Mouse (Mus musculus) CH12.LX (cell line): ENCODE measurements at regions not wholly inside any gene's neighbourhood (a gene's known extent, or its start where the extent isn't known, plus 50 kb on each side); places are given as distances from the start of the nearest gene placed in this dataset.

Experiments used
- DNase-seq: peaks from one replicate; pipeline ENCODE4 v3.0.0-alpha.2; 2013; ENCODE audit errors: extremely low read depth
- H3K27ac ChIP-seq: 2 replicates; pipeline ENCODE4 v1.5.1; 2012; ENCODE audit warnings: low read depth, mild to moderate bottlenecking, control low read depth, moderate library complexity; ENCODE audit not compliant: insufficient read depth
- H3K27me3 ChIP-seq: replicated peaks from 2 replicates; pipeline ENCODE3; 2012; ENCODE audit warnings: inconsistent platforms
- H3K36me3 ChIP-seq, 2 experiments: replicated peaks in 1 of 2; 2 replicates each; pipeline versions ENCODE3 to v1.6.1; 2012; ENCODE audit warnings: inconsistent platforms in 1 of 2, low read length in 1 of 2, mild to moderate bottlenecking in 1 of 2, mixed read lengths in 1 of 2, moderate library complexity in 1 of 2; ENCODE audit not compliant: control insufficient read depth in 1 of 2, insufficient read depth in 1 of 2
- H3K4me1 ChIP-seq, 2 experiments: 2 replicates each; pipeline ENCODE4 v1.6.1; 2012; ENCODE audit warnings: inconsistent platforms in 1 of 2, moderate library complexity in 1 of 2; ENCODE audit not compliant: insufficient read depth in 2 of 2, control insufficient read depth in 1 of 2
- H3K4me2 ChIP-seq: 2 replicates; pipeline ENCODE4 v1.6.1; 2012; ENCODE audit warnings: low read depth, mild to moderate bottlenecking, control low read depth; ENCODE audit not compliant: poor library complexity, insufficient read depth, severe bottlenecking
- H3K4me3 ChIP-seq, 3 experiments: fragments of 150-350 bp in 1 of 3; sonication (generic) in 1 of 3; replicated peaks in 1 of 3; 2 replicates each; pipeline versions ENCODE3 to v1.5.1; 2011 to 2012; ENCODE audit warnings: low read depth in 2 of 3, low read length in 2 of 3, mild to moderate bottlenecking in 2 of 3, moderate library complexity in 2 of 3, control low read depth in 1 of 3, improper control_type of control experiment in 1 of 3, inconsistent platforms in 1 of 3, mixed read lengths in 1 of 3; ENCODE audit not compliant: poor library complexity in 1 of 3
- H3K79me2 ChIP-seq: replicated peaks from 2 replicates; pipeline ENCODE4 v1.6.1; 2012; ENCODE audit warnings: mild to moderate bottlenecking, moderate library complexity; ENCODE audit not compliant: control insufficient read depth, poor library complexity, insufficient read depth, severe bottlenecking; ENCODE audit errors: extremely low read depth
- H3K9ac ChIP-seq: 2 replicates; pipeline ENCODE4 v1.6.1; 2012; ENCODE audit warnings: low read depth, mild to moderate bottlenecking, control low read depth, moderate library complexity; ENCODE audit not compliant: insufficient read depth
- H3K9me3 ChIP-seq: replicated peaks from 2 replicates; pipeline ENCODE3; 2012; ENCODE audit warnings: low read length, inconsistent platforms, mixed read lengths
- BHLHE40 ChIP-seq: IDR thresholded peaks from 2 replicates; pipeline ENCODE4 v1.6.1; 2011; ENCODE audit warnings: mild to moderate bottlenecking, low read depth, low read length, improper control_type of control experiment
- CHD2 ChIP-seq: IDR thresholded peaks from 2 replicates; pipeline ENCODE4 v1.6.1; 2011; ENCODE audit warnings: low read length, improper control_type of control experiment
- CTCF ChIP-seq, 2 experiments: IDR thresholded peaks in 1 of 2; conservative IDR thresholded peaks in 1 of 2; 2 replicates each; pipeline ENCODE4 v1.5.1; 2011 to 2012; ENCODE audit warnings: low read depth in 2 of 2, low read length in 2 of 2, improper control_type of control experiment in 1 of 2, inconsistent platforms in 1 of 2, mild to moderate bottlenecking in 1 of 2, moderate library complexity in 1 of 2
- EP300 ChIP-seq: IDR thresholded peaks from 2 replicates; pipeline ENCODE4 v1.6.1; 2011; ENCODE audit warnings: low read length, improper control_type of control experiment
- ETS1 ChIP-seq: conservative IDR thresholded peaks from 2 replicates; pipeline ENCODE4 v1.6.1; 2012; ENCODE audit warnings: low read depth, mild to moderate bottlenecking, inconsistent platforms, low read length, improper control_type of control experiment, moderate library complexity
- GABPA ChIP-seq: IDR thresholded peaks from 2 replicates; pipeline ENCODE4 v1.6.1; 2012; ENCODE audit warnings: low read depth, low read length, improper control_type of control experiment, inconsistent platforms; ENCODE audit not compliant: insufficient replicate concordance
- HCFC1 ChIP-seq: IDR thresholded peaks from 2 replicates; pipeline ENCODE4 v1.6.1; 2012; ENCODE audit warnings: low read depth, mild to moderate bottlenecking, inconsistent platforms, low read length, improper control_type of control experiment
- JUN ChIP-seq: IDR thresholded peaks from 2 replicates; pipeline ENCODE4 v1.6.1; 2011; ENCODE audit warnings: low read depth, mild to moderate bottlenecking, low read length, improper control_type of control experiment, moderate library complexity; ENCODE audit not compliant: insufficient read depth
- MAFK ChIP-seq: IDR thresholded peaks from 2 replicates; pipeline ENCODE4 v1.6.1; 2011; ENCODE audit warnings: low read length, improper control_type of control experiment; ENCODE audit not compliant: insufficient replicate concordance
- MAZ ChIP-seq: IDR thresholded peaks from 2 replicates; pipeline ENCODE4 v1.6.1; 2012; ENCODE audit warnings: low read depth, mild to moderate bottlenecking, inconsistent platforms, low read length, improper control_type of control experiment, moderate library complexity
- MXI1 ChIP-seq: IDR thresholded peaks from 2 replicates; pipeline ENCODE4 v1.6.1; 2011; ENCODE audit warnings: mild to moderate bottlenecking, low read depth, low read length, improper control_type of control experiment
- MYC ChIP-seq: IDR thresholded peaks from 2 replicates; pipeline ENCODE4 v1.6.1; 2011; ENCODE audit warnings: low read depth, mild to moderate bottlenecking, improper control_type of control experiment, low read length
- NELFE ChIP-seq: IDR thresholded peaks from 2 replicates; pipeline ENCODE4 v1.6.1; 2011; ENCODE audit warnings: low read depth, low read length, improper control_type of control experiment
- POLR2A ChIP-seq: IDR thresholded peaks from 2 replicates; pipeline ENCODE4 v1.6.1; 2011; ENCODE audit warnings: low read depth, mild to moderate bottlenecking, improper control_type of control experiment, low read length
- POLR2AphosphoS2 ChIP-seq: IDR thresholded peaks from 2 replicates; pipeline ENCODE4 v1.6.1; 2011; ENCODE audit warnings: low read depth, low read length, improper control_type of control experiment
- SMC3 ChIP-seq: IDR thresholded peaks from 2 replicates; pipeline ENCODE4 v1.6.1; 2011; ENCODE audit warnings: low read depth, low read length, improper control_type of control experiment
- TBP ChIP-seq: conservative IDR thresholded peaks from 2 replicates; pipeline ENCODE4 v1.6.1; 2011; ENCODE audit warnings: low read depth, low read length, improper control_type of control experiment
- TCF12 ChIP-seq: IDR thresholded peaks from 2 replicates; pipeline ENCODE4 v1.6.1; 2014; ENCODE audit warnings: low read depth, mild to moderate bottlenecking, inconsistent platforms, low read length, improper control_type of control experiment
- ZC3H11A ChIP-seq: IDR thresholded peaks from 2 replicates; pipeline ENCODE4 v1.6.1; 2012; ENCODE audit warnings: low read depth, mild to moderate bottlenecking, inconsistent platforms, low read length, improper control_type of control experiment
- dilution Hi-C: fragments of 300-500 bp; cut with MboI; formaldehyde crosslinking; loops from 2 replicates; pipeline ENCODE4 v1.14.3; 2020; ENCODE audit warnings: low sequenced_read_pairs; ENCODE audit not compliant: extremely low pct_unique_long_range_greater_than_20kb, extremely low pct_ligation_motif_present
- in situ Hi-C: fragments of 300-500 bp; cut with MboI; formaldehyde crosslinking; loops from 3 replicates; pipeline ENCODE4 v1.14.3; 2019; ENCODE audit warnings: low sequenced_read_pairs, low pct_ligation_motif_present, low pct_unique_long_range_greater_than_20kb, mixed read lengths

DNA sequence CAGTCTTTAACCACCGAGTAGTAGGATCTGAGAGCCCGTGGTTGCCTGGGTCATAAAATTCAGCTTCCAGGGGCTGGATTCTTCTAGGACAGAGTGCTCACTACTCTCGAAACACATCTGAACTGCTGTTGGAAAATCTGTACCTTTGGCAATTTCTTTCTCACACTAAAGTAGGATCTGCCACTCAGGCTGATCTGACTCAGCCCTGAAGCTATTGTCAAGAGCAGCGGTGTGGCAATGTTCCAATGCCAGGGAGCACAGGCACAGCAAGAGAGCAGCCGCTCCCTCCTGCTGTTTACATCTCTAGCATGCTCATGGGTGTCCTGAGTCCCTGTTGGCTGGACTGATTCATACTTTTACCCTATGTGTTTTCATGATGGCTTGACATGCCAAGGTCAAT, 205.2 kb downstream of the Zfp36l1 start:
- H3K4me3 ChIP-seq = no peak overlapping the region
- no peak overlapping the region for H3K4me2 ChIP-seq

DNA sequence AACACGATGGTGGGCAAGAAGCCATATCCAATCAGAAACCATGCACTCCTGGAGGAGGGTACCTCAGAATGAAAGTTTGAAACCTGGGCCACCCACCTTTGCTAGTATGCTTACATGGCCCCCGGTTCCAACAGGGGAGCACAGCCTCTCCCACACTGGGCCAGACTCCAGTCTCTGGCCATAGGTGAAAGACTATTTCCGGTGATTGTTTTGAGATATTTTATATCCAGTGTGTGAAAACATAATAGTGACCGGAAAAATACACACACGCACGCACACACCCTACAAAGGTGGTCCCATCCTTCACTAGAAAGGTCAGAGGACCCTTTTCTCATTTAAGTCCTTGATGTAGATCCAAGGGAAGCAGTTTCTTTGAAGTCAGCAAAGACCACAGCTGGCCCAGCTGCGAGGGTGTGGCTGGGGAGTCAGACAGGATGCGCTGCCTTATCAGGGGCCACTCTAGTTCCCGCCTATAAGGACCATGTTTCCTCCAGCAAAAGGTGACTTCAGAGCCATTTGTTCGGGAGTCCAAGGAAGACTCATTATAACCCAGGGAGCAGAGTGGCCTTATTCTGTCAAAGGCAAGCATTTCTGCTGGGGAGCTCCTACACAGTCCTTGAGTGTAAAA, 206.0 kb downstream of the Zfp36l1 start:
- H3K4me1 ChIP-seq = peaks cover 34 to 82% of the 10 kb centered on the region in 2 experiments
- no peak overlapping the region for H3K9ac ChIP-seq
- H3K79me2 ChIP-seq = no peaks in the 10 kb centered on the region
- no peak overlapping the region for H3K4me2 ChIP-seq
- no peak for TF ChIP-seq BHLHE40
- no peak for TF ChIP-seq TBP
- no peak for TF ChIP-seq MYC
- TF ChIP-seq NELFE = no peak
- TF ChIP-seq POLR2AphosphoS2 = no peak
- TF ChIP-seq ETS1 = no peak
- no peak for TF ChIP-seq TCF12
- no peak for TF ChIP-seq EP300
- no peak for TF ChIP-seq MAZ
- no peak for TF ChIP-seq MXI1
- no peak overlapping the region for H3K4me3 ChIP-seq
- in situ Hi-C loops (no loop called here), dilution Hi-C loops (no loop called here)
- DNase-seq = no peak
- H3K36me3 ChIP-seq = no peaks in the 10 kb centered on the region
- no peaks in the 10 kb centered on the region for H3K27me3 ChIP-seq
- H3K9me3 ChIP-seq = no peaks in the 10 kb centered on the region
- H3K27ac ChIP-seq = no peak overlapping the region

More for the DNA sequence above, 205.2 kb downstream of the Zfp36l1 start:
- TF ChIP-seq HCFC1 = no peak
- no peak for TF ChIP-seq JUN
- no peak for TF ChIP-seq ETS1
- TF ChIP-seq POLR2AphosphoS2 = no peak
- no peak for TF ChIP-seq MXI1
- no peak for TF ChIP-seq BHLHE40
- TF ChIP-seq NELFE = no peak
- no peak for TF ChIP-seq CTCF (conservative IDR thresholded peaks at IDR 0.05 in 1 of 2, IDR thresholded peaks at IDR 0.05 in 1 of 2; ENCODE audit: low read depth in 2 of 2, low read length in 2 of 2)
- no peak for TF ChIP-seq CHD2
- no peak for TF ChIP-seq GABPA
- no peak for TF ChIP-seq TCF12
- no peak for TF ChIP-seq POLR2A
- TF ChIP-seq SMC3 = no peak
- TF ChIP-seq MAFK = no peak
- no peak for TF ChIP-seq ZC3H11A
- DNase-seq = no peak
- in situ Hi-C loops (no loop called here), dilution Hi-C loops (no loop called here)
- Histone ChIP-seq H3K79me2 (no peaks in the 10 kb centered on the region), H3K27ac (no peak overlapping the region), H3K4me1 (peaks cover 34 to 82% of the 10 kb centered on the region in 2 experiments), H3K9ac (no peak overlapping the region), H3K27me3 (no peaks in the 10 kb centered on the region), H3K36me3 (no peaks in the 10 kb centered on the region), H3K9me3 (no peaks in the 10 kb centered on the region)
